Mouse (Mus musculus) midbrain, embryonic 13.5 days (tissue): ENCODE measurements around the gene Myh7b. TPM values are rescaled to one million over a fixed set of nuclear protein-coding genes. Genes with fewer than 3 reads are reported as not detected.

ENCODE experiments used
- ATAC-seq: fragments of 200-750 bp; cut with Nextera tagmentation; 2 replicates; pipeline ENCODE4 v1.8.0; 2017; ENCODE audit warnings: mild to moderate bottlenecking, moderate TSS enrichment, moderate library complexity
- H3K27ac ChIP-seq: fragments of 300-500 bp; sonication (generic); 2 replicates; pipeline ENCODE4 v1.5.1; 2015; ENCODE audit warnings: inconsistent platforms, mild to moderate bottlenecking, moderate library complexity
- H3K27me3 ChIP-seq: fragments of 300-500 bp; sonication (generic); 2 replicates; pipeline ENCODE4 v1.6.1; 2015; ENCODE audit warnings: mild to moderate bottlenecking, inconsistent platforms
- H3K36me3 ChIP-seq: fragments of 300-500 bp; sonication (generic); 2 replicates; pipeline ENCODE4 v1.6.1; 2015; ENCODE audit warnings: mild to moderate bottlenecking, inconsistent platforms
- H3K4me1 ChIP-seq: fragments of 300-500 bp; sonication (generic); replicated peaks from 2 replicates; pipeline ENCODE4 v1.6.1; 2015; ENCODE audit warnings: inconsistent platforms
- H3K4me2 ChIP-seq: fragments of 300-500 bp; sonication (generic); replicated peaks from 2 replicates; pipeline ENCODE4 v1.6.1; 2015; ENCODE audit warnings: moderate library complexity, mild to moderate bottlenecking, inconsistent platforms
- H3K4me3 ChIP-seq: fragments of 300-500 bp; sonication (generic); replicated peaks from 2 replicates; pipeline ENCODE4 v1.5.1; 2015; ENCODE audit warnings: mild to moderate bottlenecking, inconsistent platforms
- H3K9ac ChIP-seq: fragments of 300-500 bp; sonication (generic); replicated peaks from 2 replicates; pipeline ENCODE4 v1.6.1; 2015; ENCODE audit warnings: mild to moderate bottlenecking, inconsistent platforms
- H3K9me3 ChIP-seq: fragments of 300-500 bp; sonication (generic); 2 replicates; pipeline ENCODE4 v1.6.1; 2016; ENCODE audit warnings: mild to moderate bottlenecking, inconsistent platforms
- WGBS: fragments of 180-500 bp; shearing (Covaris S2); methylation state at CpG from one replicate; pipeline ENCODE4 v1.1.7; 2015; 5-methylcytosine and 5-hydroxymethylcytosine counted together
- microRNA counts: library from miRNA; unstranded; fragments of <30 nt; microRNA quantifications from one replicate; lab custom pipeline; 2016
- microRNA-seq: library from miRNA; unstranded; fragments of <30 nt; microRNA quantifications from one replicate; pipeline ENCODE4, GENCODE M21; 2016
- polyA plus RNA-seq: library from polyadenylated mRNA; unstranded; fragments of >200 nt; fragmentation: Nextera tagmentation; extraction: Ambion mirVana; gene quantifications from 2 replicates; pipeline ENCODE4 v1.2.1, GENCODE M21; 2015

Myh7b gene
- polyA plus RNA-seq, 1 experiment from 2014 or later = 0.97 TPM

GRCm38 (mm10) chr2:155673546-155673945, 62.5 kb downstream of the Myh7b start:
- Histone ChIP-seq H3K36me3 (peaks cover 25% of the 10 kb centered on the region), H3K9me3 (no peaks in the 10 kb centered on the region), H3K4me2 (no peak overlapping the region), H3K27me3 (no peaks in the 10 kb centered on the region), H3K4me3 (no peak overlapping the region), H3K27ac (no peak overlapping the region), H3K4me1 (no peaks in the 10 kb centered on the region; the same call in 1 of the 2 replicates), H3K9ac (no peak overlapping the region)
- ATAC-seq = no peak
- WGBS = 26% methylated on average over 2 of the region's 2 CpGs

GRCm38 (mm10) chr2:155675118-155675517, 64.1 kb downstream of the Myh7b start:
- Histone ChIP-seq H3K4me1 (no peaks in the 10 kb centered on the region; the same call in 1 of the 2 replicates), H3K4me2 (no peak overlapping the region), H3K4me3 (no peak overlapping the region), H3K9me3 (no peaks in the 10 kb centered on the region), H3K36me3 (peaks cover 24% of the 10 kb centered on the region), H3K27me3 (no peaks in the 10 kb centered on the region), H3K27ac (no peak overlapping the region), H3K9ac (no peak overlapping the region)
- 73% methylated on average over 4 of the region's 4 CpGs for WGBS
- ATAC-seq = no peak

- 88% methylated on average over 4 of the region's 4 CpGs for WGBS
- Histone ChIP-seq H3K9ac (no peak overlapping the region), H3K36me3 (no peaks in the 10 kb centered on the region; the same call in 1 of the 2 replicates), H3K4me3 (no peak overlapping the region), H3K27ac (no peak overlapping the region), H3K4me1 (peaks cover 3% of the 10 kb centered on the region; the same call in 1 of the 2 replicates), H3K9me3 (no peaks in the 10 kb centered on the region), H3K27me3 (no peaks in the 10 kb centered on the region), H3K4me2 (no peak overlapping the region)
- ATAC-seq = no peak
Measured at GRCm38 (mm10) chr2:155679586-155680110, 68.6 kb downstream of the Myh7b start.

- H3K4me2 ChIP-seq = no peak overlapping the region
- no peaks in the 10 kb centered on the region for H3K9me3 ChIP-seq
- WGBS = 83% methylated on average over 5 of the region's 5 CpGs
- no peak overlapping the region for H3K27ac ChIP-seq
- no peak for ATAC-seq
- peaks cover 2% of the 10 kb centered on the region; the same call in 1 of the 2 replicates for H3K36me3 ChIP-seq
- H3K4me1 ChIP-seq = peaks cover 3% of the 10 kb centered on the region; the same call in 1 of the 2 replicates
- H3K27me3 ChIP-seq = no peaks in the 10 kb centered on the region
- H3K9ac ChIP-seq = no peak overlapping the region
- H3K4me3 ChIP-seq = no peak overlapping the region
Measured at GRCm38 (mm10) chr2:155680591-155680990, 69.6 kb downstream of the Myh7b start.

- Histone ChIP-seq H3K9me3 (no peaks in the 10 kb centered on the region), H3K27ac (no peak overlapping the region), H3K27me3 (no peaks in the 10 kb centered on the region), H3K4me2 (no peak overlapping the region), H3K9ac (no peak overlapping the region), H3K4me3 (no peak overlapping the region), H3K36me3 (peaks cover 4% of the 10 kb centered on the region; the same call in 1 of the 2 replicates), H3K4me1 (peaks cover 3% of the 10 kb centered on the region; the same call in 1 of the 2 replicates)
- ATAC-seq = no peak
- 82% methylated on average over 8 of the region's 8 CpGs for WGBS
Measured at GRCm38 (mm10) chr2:155681194-155681593, 70.2 kb downstream of the Myh7b start.

- Histone ChIP-seq H3K9ac (no peak overlapping the region), H3K9me3 (no peaks in the 10 kb centered on the region), H3K4me2 (no peak overlapping the region), H3K4me3 (no peak overlapping the region), H3K36me3 (peaks cover 4% of the 10 kb centered on the region; the same call in 1 of the 2 replicates), H3K4me1 (peaks cover 3% of the 10 kb centered on the region; the same call in 1 of the 2 replicates), H3K27ac (no peak overlapping the region), H3K27me3 (no peaks in the 10 kb centered on the region)
- 88% methylated on average over 2 of the region's 2 CpGs for WGBS
- ATAC-seq = no peak
Measured at GRCm38 (mm10) chr2:155681874-155682273, 70.9 kb downstream of the Myh7b start.

- H3K27me3 ChIP-seq = no peaks in the 10 kb centered on the region
- H3K4me3 ChIP-seq = no peak overlapping the region
- no peak overlapping the region for H3K27ac ChIP-seq
- peaks cover 6% of the 10 kb centered on the region; the same call in 1 of the 2 replicates for H3K4me1 ChIP-seq
- ATAC-seq = no peak
- 66% methylated on average over 3 of the region's 3 CpGs for WGBS
- H3K9ac ChIP-seq = no peak overlapping the region
- peaks cover 10% of the 10 kb centered on the region for H3K36me3 ChIP-seq
- H3K9me3 ChIP-seq = no peaks in the 10 kb centered on the region
- H3K4me2 ChIP-seq = no peak overlapping the region
Measured at GRCm38 (mm10) chr2:155683137-155683536, 72.1 kb downstream of the Myh7b start.

GRCm38 (mm10) chr2:155683821-155684220, 72.8 kb downstream of the Myh7b start:
- Histone ChIP-seq H3K9me3 (no peaks in the 10 kb centered on the region), H3K4me1 (peaks cover 7% of the 10 kb centered on the region), H3K4me2 (no peak overlapping the region), H3K27me3 (no peaks in the 10 kb centered on the region), H3K36me3 (peaks cover 10% of the 10 kb centered on the region), H3K9ac (no peak overlapping the region), H3K27ac (no peak overlapping the region), H3K4me3 (no peak overlapping the region)
- WGBS = 96% methylated on average over 5 of the region's 5 CpGs
- ATAC-seq = no peak

MicroRNAs encoded within 50 kb of the gene (microRNA counts, 519-probe panel; counts per million panel counts)
- 110 counts per million, percentile 56 among the panel's probes with 10 or more counts for microRNA mmu-miR-499 (lab: Ali Mortazavi, UCI)

Small RNA genes lying within 50 kb of the gene (microRNA-seq; reads per million reads assigned to microRNA genes)
- 2.5 reads per million, percentile 7 among the genes with 10 or more reads in this experiment for gene Mir499

Other genes starting within 250 kb of the Myh7b start
- gene Trp53inp2, start 230.2 kb upstream of the Myh7b start, polyA plus RNA-seq = 118 and 131 TPM in 2 replicates
- gene Ncoa6, start 137.3 kb upstream of the Myh7b start, polyA plus RNA-seq = 30.0 and 34.5 TPM in 2 replicates
- gene Acss2, start 93.3 kb upstream of the Myh7b start, polyA plus RNA-seq = 27.5 and 28.0 TPM in 2 replicates
- 62.3 and 65.0 TPM in 2 replicates for gene Ggt7, start 93.0 kb upstream of the Myh7b start, polyA plus RNA-seq
- gene Gss, start 18.4 kb upstream of the Myh7b start, polyA plus RNA-seq = 15.8 and 16.0 TPM in 2 replicates
- 157 and 169 TPM in 2 replicates for gene Trpc4ap, start 81.2 kb downstream of the Myh7b start, polyA plus RNA-seq
- gene Edem2, start 118.3 kb downstream of the Myh7b start, polyA plus RNA-seq = 44.5 and 46.1 TPM in 2 replicates
- gene Gm17581, start 124.7 kb downstream of the Myh7b start, polyA plus RNA-seq = not detected in 2 replicates
- 2.4 and 2.5 TPM in 2 replicates for gene Procr, start 139.9 kb downstream of the Myh7b start, polyA plus RNA-seq
- gene Mmp24, start 164.1 kb downstream of the Myh7b start, polyA plus RNA-seq = 9.1 and 9.4 TPM in 2 replicates
- 24.3 and 25.2 TPM in 2 replicates for gene BC029722, start 208.2 kb downstream of the Myh7b start, polyA plus RNA-seq
- 157 and 161 TPM in 2 replicates for gene Eif6, start 215.7 kb downstream of the Myh7b start, polyA plus RNA-seq
- 0.58 and 0.66 TPM in 2 replicates for gene Fam83c, start 223.6 kb downstream of the Myh7b start, polyA plus RNA-seq